Mouse (Mus musculus) ES-E14 (cell line): ENCODE measurements at regions not wholly inside any gene's neighbourhood (a gene's known extent, or its start where the extent isn't known, plus 50 kb on each side); places are given as distances from the start of the nearest gene placed in this dataset.

Source experiments
- HCFC1 ChIP-seq: IDR thresholded peaks from 2 replicates; pipeline ENCODE4 v1.6.1; 2012; ENCODE audit warnings: low read length, inconsistent platforms, borderline replicate concordance; ENCODE audit not compliant: insufficient read depth
- ZC3H11A ChIP-seq: IDR thresholded peaks from 2 replicates; pipeline ENCODE4 v1.6.1; 2012; ENCODE audit warnings: low read depth, mild to moderate bottlenecking, inconsistent platforms, low read length, borderline replicate concordance
- ZNF384 ChIP-seq: IDR thresholded peaks from 2 replicates; pipeline ENCODE4 v1.6.1; 2012; ENCODE audit warnings: low read depth, low read length, inconsistent platforms

- TF ChIP-seq HCFC1: no peak
- TF ChIP-seq ZNF384: no peak
- TF ChIP-seq ZC3H11A: no peak
Observed at GRCm38 (mm10) chr1:57712916-57713503, 61.0 kb upstream of the Spats2l start.
